In the genomic region with DNA sequence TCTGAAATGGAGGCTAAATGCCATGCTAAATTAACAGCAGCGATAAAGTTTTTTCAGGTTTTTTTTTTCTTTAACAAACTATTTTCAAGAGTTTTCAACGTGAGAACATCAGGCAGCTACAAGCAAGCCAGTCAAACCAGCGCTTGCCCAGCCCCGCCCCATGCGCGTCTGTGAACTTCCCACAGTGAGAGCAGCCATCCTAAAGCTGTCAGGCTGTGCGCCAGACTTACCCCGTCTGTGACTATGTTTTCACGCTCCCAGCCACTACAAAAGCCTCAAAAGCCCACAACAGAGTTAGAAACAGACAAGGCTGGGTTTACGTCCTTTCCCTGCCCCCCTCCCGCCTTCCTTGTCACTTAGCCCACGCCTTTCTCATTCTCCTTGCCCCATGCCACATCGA, we compare ENCODE assay signal across 10 mouse cellular contexts.
DNase-seq lines count a peak whose midpoint lies in the region; ATAC-seq lines count a peak whose summit lies in the region.
"Had no signal": no experiment of that assay in that cellular context is flagged by ENCODE, and none has a peak within 500 bp of the region (broad histone marks: within the 10 kb centered on the region; RNA-seq: fewer than 3 reads in every experiment).

No protein-coding gene starts in this region.

- peaks cover 20% of the 10 kb centered on the region for H3K4me1 ChIP-seq in lung, embryonic 15.5 days
- peaks cover 22% of the 10 kb centered on the region for H3K4me1 ChIP-seq in forebrain, embryonic 16.5 days (replicated peaks; ENCODE audit: control insufficient read depth, insufficient read depth, low read length)
- peaks cover 19% of the 10 kb centered on the region for H3K4me1 ChIP-seq in midbrain, embryonic 14.5 days (ENCODE audit: control insufficient read depth, insufficient read depth, low read length)

- H3K27ac ChIP-seq in lung, embryonic 15.5 days = peak overlapping the region; percentile 36
- peak overlapping the region; percentile 37; the same call in 1 of the 2 replicates for H3K27ac ChIP-seq in forebrain, embryonic 16.5 days (ENCODE audit: low read length)
- peak overlapping the region; percentile 41 for H3K27ac ChIP-seq in midbrain, embryonic 14.5 days (replicated peaks; ENCODE audit: low read depth, low read length)

- peaks cover 13% of the 10 kb centered on the region; the same call in 1 of the 2 replicates for H3K36me3 ChIP-seq in lung, embryonic 15.5 days
- no peaks in the 10 kb centered on the region for H3K36me3 ChIP-seq in forebrain, embryonic 16.5 days (ENCODE audit: control insufficient read depth, insufficient read depth)
- H3K36me3 ChIP-seq in midbrain, embryonic 14.5 days (ENCODE audit: control insufficient read depth, insufficient read depth, low read length) = peaks cover 35% of the 10 kb centered on the region

- H3K4me2 ChIP-seq in lung, embryonic 15.5 days = no peak overlapping the region
- H3K4me2 ChIP-seq in forebrain, embryonic 16.5 days (ENCODE audit: low read length) = peak overlapping the region; percentile 30
- H3K4me2 ChIP-seq in midbrain, embryonic 14.5 days (ENCODE audit: low read length) = no peak overlapping the region

- H3K4me3 ChIP-seq in lung, embryonic 15.5 days = no peak overlapping the region
- no peak overlapping the region for H3K4me3 ChIP-seq in forebrain, embryonic 16.5 days (replicated peaks; ENCODE audit: low read length)
- H3K4me3 ChIP-seq in midbrain, embryonic 14.5 days (replicated peaks; ENCODE audit: low read depth, low read length) = no peak overlapping the region

- WGBS in lung, embryonic 15.5 days = 44% methylated on average over 13 of the region's 13 CpGs
- WGBS in forebrain, embryonic 16.5 days = 15% methylated on average over 13 of the region's 13 CpGs
- 38% methylated on average over 13 of the region's 13 CpGs for WGBS in midbrain, embryonic 14.5 days

- DNase-seq in cerebellum, postnatal 10 days = peak; percentile 41 to 56
- no peak for DNase-seq in cerebellum, postnatal 14 days
- no peak for DNase-seq in lung, postnatal 25 days (ENCODE audit: low spot score)
- peak; percentile 50 for DNase-seq in midbrain, embryonic 14.5 days
- no peak for DNase-seq in adipocyte (ENCODE audit: low spot score)
- no peak for DNase-seq in gastrocnemius, adult 8-10 months (ENCODE audit: low spot score in 2 of 2)
- DNase-seq: spleen, adult 18-20 months had no signal

- no peak for ATAC-seq in lung, embryonic 15.5 days (ENCODE audit: borderline replicate concordance, extremely low read depth, low FRiP score, low TSS enrichment)
- peak; percentile 85 for ATAC-seq in forebrain, embryonic 16.5 days
- no peak for ATAC-seq in midbrain, embryonic 14.5 days (ENCODE audit: low FRiP score, low TSS enrichment)
- ATAC-seq: Patski had no signal

- no peaks in the 10 kb centered on the region for H3K9me3 ChIP-seq in lung, embryonic 15.5 days
- H3K9me3 ChIP-seq in forebrain, embryonic 16.5 days (ENCODE audit: control insufficient read depth, low read length) = no peaks in the 10 kb centered on the region
- no peaks in the 10 kb centered on the region for H3K9me3 ChIP-seq in midbrain, embryonic 14.5 days (ENCODE audit: control insufficient read depth, low read length)

- H3K9ac ChIP-seq in lung, embryonic 15.5 days = no peak overlapping the region
- H3K9ac ChIP-seq in forebrain, embryonic 16.5 days (replicated peaks; ENCODE audit: low read depth, low read length) = peak overlapping the region; percentile 10; the same call in 1 of the 2 replicates
- H3K9ac ChIP-seq in midbrain, embryonic 14.5 days (replicated peaks; ENCODE audit: low read length) = 0 out of 2 replicates have a peak overlapping the region, but pooled peaks have one; percentile 4

- H3K27me3 ChIP-seq in lung, embryonic 15.5 days = no peaks in the 10 kb centered on the region
- no peaks in the 10 kb centered on the region for H3K27me3 ChIP-seq in forebrain, embryonic 16.5 days (replicated peaks; ENCODE audit: control insufficient read depth, insufficient read depth, low read length)
- no peaks in the 10 kb centered on the region for H3K27me3 ChIP-seq in midbrain, embryonic 14.5 days (ENCODE audit: control insufficient read depth, insufficient read depth, low read length)
- H3K27me3 ChIP-seq: Patski had no signal

Comparison
In these comparisons a context has a peak if more than half of its experiments do, and no peak if none do; other contexts are left out.
1. DNase-seq: peak in cerebellum, postnatal 10 days (2 of 2) and midbrain, embryonic 14.5 days (single experiment); none in cerebellum, postnatal 14 days (0 of 2), lung, postnatal 25 days (single experiment), adipocyte (single experiment) and gastrocnemius, adult 8-10 months (0 of 2).
2. Peak in every context shown above with its lines, with median percentiles within 50 percentile points of each other: H3K27ac ChIP-seq.